Mouse (Mus musculus) cerebellum, adult 2 months (tissue): ENCODE results near the gene Map1lc3b.

ENCODE experiments used
- CTCF ChIP-seq: fragments of 200-500 bp; IDR thresholded peaks from 2 replicates; pipeline ENCODE4 v1.5.1; 2011; ENCODE audit warnings: low read depth, mild to moderate bottlenecking, control low read depth, low read length, moderate library complexity, borderline replicate concordance; ENCODE audit not compliant: insufficient read depth
- POLR2A ChIP-seq: fragments of 200-500 bp; IDR thresholded peaks from 2 replicates; pipeline ENCODE4 v1.6.1; 2011; ENCODE audit warnings: low read length, control low read depth, borderline replicate concordance; ENCODE audit not compliant: insufficient read depth

GRCm38 (mm10) chr8:121553831-121554475 lies 36.2 kb upstream of the Map1lc3b start:
- TF ChIP-seq CTCF (no peak), POLR2A (no peak)
